Mouse (Mus musculus): ENCODE measurements at regions not wholly inside any gene's neighbourhood (a gene's known extent, or its start where the extent isn't known, plus 50 kb on each side); places are given as distances from the start of the nearest gene placed in this dataset.

DNA sequence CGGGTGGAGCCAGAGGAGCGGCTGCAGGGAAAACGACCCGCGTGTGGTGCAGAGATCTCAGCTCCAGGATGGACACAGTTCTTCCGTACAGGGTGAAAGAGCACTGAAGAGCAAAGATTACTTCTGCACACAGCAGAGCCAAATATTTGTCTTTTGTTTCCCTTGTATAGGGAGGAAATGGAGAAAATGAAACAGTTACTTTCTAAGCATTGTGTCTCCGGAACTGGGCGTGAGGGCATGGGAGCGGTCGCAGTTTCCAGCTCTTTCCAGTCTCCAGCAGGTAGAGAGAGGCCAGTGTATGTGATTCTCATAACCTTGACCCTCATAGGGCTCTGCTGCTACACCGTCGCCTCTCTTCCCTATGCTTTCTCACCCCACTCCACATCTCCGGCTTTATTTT is 105.1 kb upstream of the Gm10295 start:
- Histone ChIP-seq H3K27me3 (no peaks in the 10 kb centered on the region), H3K36me3 (no peaks in the 10 kb centered on the region), H3K4me3 (no peak overlapping the region), H3K4me1 (no peaks in the 10 kb centered on the region), H3K9me3 (no peaks in the 10 kb centered on the region), H3K27ac (no peak overlapping the region), H3K9ac (no peak overlapping the region), H3K4me2 (replicated peaks) (peak overlapping the region; percentile 28; the same call in 1 of the 2 replicates)
- WGBS: 78% methylated on average over 13 of the region's 13 CpGs
- no peak for ATAC-seq (ENCODE audit: low FRiP score, low read depth)

GRCm38 (mm10) chr7:71440330-71441240 is 89.3 kb upstream of the Gm10295 start:
- Histone ChIP-seq H3K4me1 (no peaks in the 10 kb centered on the region), H3K9ac (no peak overlapping the region), H3K4me3 (no peak overlapping the region), H3K27ac (no peak overlapping the region), H3K27me3 (no peaks in the 10 kb centered on the region), H3K36me3 (no peaks in the 10 kb centered on the region), H3K4me2 (replicated peaks) (no peak overlapping the region), H3K9me3 (no peaks in the 10 kb centered on the region)
- 62% methylated on average over 11 of the region's 11 CpGs for WGBS
- no peak for ATAC-seq (ENCODE audit: low FRiP score, low read depth)

GRCm38 (mm10) chr7:71425982-71426381 is 74.7 kb upstream of the Gm10295 start:
- no peaks in the 10 kb centered on the region for H3K36me3 ChIP-seq
- no peaks in the 10 kb centered on the region for H3K27me3 ChIP-seq
- ATAC-seq (ENCODE audit: low FRiP score, low read depth): no peak
- 20% methylated on average over 2 of the region's 2 CpGs for WGBS
- peaks cover 4% of the 10 kb centered on the region; the same call in 1 of the 2 replicates for H3K4me1 ChIP-seq
- H3K27ac ChIP-seq: no peak overlapping the region
- no peak overlapping the region for H3K4me2 ChIP-seq (replicated peaks)
- H3K9me3 ChIP-seq: no peaks in the 10 kb centered on the region
- H3K9ac ChIP-seq: no peak overlapping the region
- no peak overlapping the region for H3K4me3 ChIP-seq

DNA sequence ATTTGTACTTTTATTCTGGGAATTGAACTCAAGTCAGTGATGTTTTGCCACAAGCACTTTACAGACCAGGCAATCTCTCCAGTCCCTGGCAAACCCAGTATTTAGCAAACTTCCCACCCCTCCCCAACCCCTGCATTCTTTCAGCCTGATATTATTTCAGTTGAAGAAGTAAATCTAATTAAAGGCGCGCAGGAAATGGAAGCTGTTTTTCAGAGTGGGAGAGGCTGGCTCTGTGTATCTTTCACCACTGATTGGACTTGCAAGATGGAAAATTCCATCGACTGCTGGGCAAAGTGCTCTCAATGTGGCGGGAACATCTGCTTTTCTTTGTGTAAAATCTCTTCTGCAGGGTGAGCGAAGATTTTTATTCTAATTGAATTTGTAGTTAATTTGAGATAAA is 68.0 kb upstream of the Gm10295 start:
- no peak overlapping the region for H3K4me2 ChIP-seq (replicated peaks)
- no peak for ATAC-seq (ENCODE audit: low FRiP score, low read depth)
- no peak overlapping the region for H3K27ac ChIP-seq
- no peak overlapping the region for H3K4me3 ChIP-seq
- H3K27me3 ChIP-seq: peaks cover 3% of the 10 kb centered on the region; the same call in 1 of the 2 replicates
- 74% methylated on average over 5 of the region's 5 CpGs for WGBS
- H3K4me1 ChIP-seq: peaks cover 4% of the 10 kb centered on the region; the same call in 1 of the 2 replicates
- no peak overlapping the region for H3K9ac ChIP-seq
- no peaks in the 10 kb centered on the region for H3K9me3 ChIP-seq
- no peaks in the 10 kb centered on the region for H3K36me3 ChIP-seq

DNA sequence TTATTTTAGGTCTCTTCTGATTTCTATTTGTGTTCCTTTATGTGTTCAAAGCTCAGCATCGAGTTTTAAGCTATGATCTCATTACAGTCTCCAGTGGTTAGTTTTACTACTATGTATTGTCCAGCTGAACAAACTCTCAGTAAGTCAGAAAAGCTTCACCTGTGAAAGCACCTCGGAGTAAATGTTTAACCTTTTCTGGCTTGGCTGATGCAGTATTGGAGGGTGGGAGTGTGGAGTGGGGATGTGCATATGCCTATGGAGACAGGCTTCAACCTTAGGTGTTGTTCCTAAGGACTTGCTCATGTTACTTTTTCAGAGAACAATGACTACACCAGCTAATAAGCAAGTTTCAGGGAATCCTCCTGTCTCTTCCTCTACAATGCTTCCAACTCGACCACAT is 67.6 kb upstream of the Gm10295 start:
- no peak for ATAC-seq (ENCODE audit: low FRiP score, low read depth)
- Histone ChIP-seq H3K36me3 (no peaks in the 10 kb centered on the region), H3K4me3 (no peak overlapping the region), H3K9me3 (no peaks in the 10 kb centered on the region), H3K27me3 (peaks cover 3% of the 10 kb centered on the region; the same call in 1 of the 2 replicates), H3K4me2 (replicated peaks) (no peak overlapping the region), H3K4me1 (peaks cover 4% of the 10 kb centered on the region; the same call in 1 of the 2 replicates), H3K9ac (no peak overlapping the region), H3K27ac (no peak overlapping the region)
- 63% methylated on average over 3 of the region's 3 CpGs for WGBS

GRCm38 (mm10) chr7:71414756-71415155 is 63.5 kb upstream of the Gm10295 start:
- Histone ChIP-seq H3K9me3 (no peaks in the 10 kb centered on the region), H3K27ac (no peak overlapping the region), H3K36me3 (no peaks in the 10 kb centered on the region), H3K4me2 (replicated peaks) (no peak overlapping the region), H3K27me3 (peaks cover 14% of the 10 kb centered on the region), H3K4me3 (no peak overlapping the region), H3K4me1 (peaks cover 10% of the 10 kb centered on the region; the same call in 1 of the 2 replicates), H3K9ac (no peak overlapping the region)
- no peak for ATAC-seq (ENCODE audit: low FRiP score, low read depth)
- WGBS: 62% methylated on average over 2 of the region's 2 CpGs

GRCm38 (mm10) chr7:71413121-71413520 is 61.8 kb upstream of the Gm10295 start:
- H3K9ac ChIP-seq: no peak overlapping the region
- WGBS: 84% methylated on average over 6 of the region's 6 CpGs
- no peak for ATAC-seq (ENCODE audit: low FRiP score, low read depth)

GRCm38 (mm10) chr7:71412079-71412478 is 60.8 kb upstream of the Gm10295 start:
- H3K9ac ChIP-seq: no peak overlapping the region
- no peaks in the 10 kb centered on the region for H3K36me3 ChIP-seq
- peak overlapping the region; percentile 44 for H3K4me3 ChIP-seq
- H3K27ac ChIP-seq: no peak overlapping the region
- WGBS: 2% methylated on average over 12 of the region's 12 CpGs
- peaks cover 6% of the 10 kb centered on the region; the same call in 1 of the 2 replicates for H3K4me1 ChIP-seq
- peaks cover 20% of the 10 kb centered on the region for H3K27me3 ChIP-seq
- peak; percentile 73 for ATAC-seq (ENCODE audit: low FRiP score, low read depth)
- peak overlapping the region; percentile 68 for H3K4me2 ChIP-seq (replicated peaks)
- H3K9me3 ChIP-seq: no peaks in the 10 kb centered on the region

More at GRCm38 (mm10) chr7:71413121-71413520, 61.8 kb upstream of the Gm10295 start:
- no peak overlapping the region for H3K4me2 ChIP-seq (replicated peaks)
- H3K9me3 ChIP-seq: no peaks in the 10 kb centered on the region
- H3K36me3 ChIP-seq: no peaks in the 10 kb centered on the region
- no peak overlapping the region for H3K4me3 ChIP-seq
- H3K27me3 ChIP-seq: peaks cover 19% of the 10 kb centered on the region
- H3K27ac ChIP-seq: no peak overlapping the region
- peaks cover 10% of the 10 kb centered on the region; the same call in 1 of the 2 replicates for H3K4me1 ChIP-seq

DNA sequence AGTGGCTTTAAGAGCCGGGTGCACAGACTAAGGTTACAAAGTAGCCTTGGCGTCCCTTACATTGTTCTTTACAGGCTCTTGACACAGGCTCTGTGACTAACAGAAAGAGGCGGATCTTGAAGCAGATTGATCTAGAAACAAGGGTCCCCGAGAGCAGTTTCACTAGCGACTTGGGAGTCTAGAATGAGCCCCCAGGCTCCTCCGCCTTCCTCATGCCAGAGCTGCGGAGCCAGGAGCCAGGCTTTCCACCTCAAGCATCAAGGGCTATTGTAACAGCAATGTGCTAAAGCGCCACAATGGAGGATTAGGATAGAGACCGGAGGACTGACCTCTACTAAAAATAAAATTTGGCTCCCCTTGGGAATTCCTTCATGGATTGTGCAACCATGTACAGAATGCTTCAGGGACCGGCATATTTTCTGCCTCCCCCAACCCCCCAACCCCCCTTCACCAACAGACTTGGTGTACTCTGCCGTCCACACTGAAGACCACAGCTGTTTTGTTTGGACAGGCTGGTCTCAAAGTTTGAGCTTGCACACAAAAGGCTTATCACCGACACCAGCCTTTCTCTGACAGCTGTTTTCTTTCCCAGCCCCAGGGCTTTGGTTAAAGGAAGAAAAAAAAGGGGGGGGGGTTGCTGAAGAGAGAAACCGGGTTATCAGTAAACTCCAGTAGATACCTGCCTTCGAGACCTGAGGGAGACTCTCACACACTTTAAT is 60.2 kb upstream of the Gm10295 start:
- H3K9ac ChIP-seq: peak overlapping the region; percentile 50; the same call in 1 of the 2 replicates

DNA sequence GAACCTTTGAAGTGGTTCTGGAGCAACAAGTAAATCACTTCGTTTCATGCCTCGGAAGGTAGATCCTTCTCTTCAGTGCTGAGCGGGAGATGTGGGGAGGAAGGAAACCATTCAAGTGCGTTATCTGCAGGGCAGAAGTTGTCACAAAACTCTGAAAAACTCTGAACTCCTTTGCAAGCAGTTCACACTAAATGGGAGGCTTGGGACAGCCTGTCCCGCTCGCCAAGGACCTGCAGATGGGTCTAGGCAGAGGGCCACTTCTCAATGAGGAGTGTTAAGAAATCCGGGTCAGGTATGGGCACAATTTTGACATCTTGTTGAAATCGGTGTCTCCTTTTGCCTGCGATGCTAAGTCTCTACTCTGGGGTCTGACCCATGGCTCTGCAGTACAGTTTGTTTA is 58.6 kb upstream of the Gm10295 start:
- Histone ChIP-seq H3K9me3 (no peaks in the 10 kb centered on the region), H3K27me3 (peaks cover 20% of the 10 kb centered on the region), H3K27ac (no peak overlapping the region), H3K4me1 (peaks cover 6% of the 10 kb centered on the region; the same call in 1 of the 2 replicates), H3K36me3 (no peaks in the 10 kb centered on the region), H3K9ac (no peak overlapping the region), H3K4me3 (no peak overlapping the region), H3K4me2 (replicated peaks) (no peak overlapping the region)
- 71% methylated on average over 9 of the region's 9 CpGs for WGBS
- no peak for ATAC-seq (ENCODE audit: low FRiP score, low read depth)

More for the DNA sequence above, 60.2 kb upstream of the Gm10295 start:
- peak; percentile 86 for ATAC-seq (ENCODE audit: low FRiP score, low read depth)
- Histone ChIP-seq H3K36me3 (no peaks in the 10 kb centered on the region), H3K9me3 (no peaks in the 10 kb centered on the region), H3K27ac (0 out of 2 replicates have a peak overlapping the region, but pooled peaks have one; percentile 55), H3K4me3 (peak overlapping the region; percentile 44), H3K4me1 (peaks cover 6% of the 10 kb centered on the region; the same call in 1 of the 2 replicates), H3K27me3 (peaks cover 20% of the 10 kb centered on the region), H3K4me2 (replicated peaks) (peak overlapping the region; percentile 68)
- WGBS: 9% methylated on average over 14 of the region's 14 CpGs

GRCm38 (mm10) chr7:71409061-71409460 is 57.8 kb upstream of the Gm10295 start:
- ATAC-seq (ENCODE audit: low FRiP score, low read depth): no peak
- 53% methylated on average over 5 of the region's 5 CpGs for WGBS
- Histone ChIP-seq H3K9me3 (no peaks in the 10 kb centered on the region), H3K36me3 (no peaks in the 10 kb centered on the region), H3K4me3 (no peak overlapping the region), H3K27ac (no peak overlapping the region), H3K27me3 (peaks cover 17% of the 10 kb centered on the region; the same call in 1 of the 2 replicates), H3K9ac (no peak overlapping the region), H3K4me2 (replicated peaks) (no peak overlapping the region), H3K4me1 (peaks cover 6% of the 10 kb centered on the region; the same call in 1 of the 2 replicates)

DNA sequence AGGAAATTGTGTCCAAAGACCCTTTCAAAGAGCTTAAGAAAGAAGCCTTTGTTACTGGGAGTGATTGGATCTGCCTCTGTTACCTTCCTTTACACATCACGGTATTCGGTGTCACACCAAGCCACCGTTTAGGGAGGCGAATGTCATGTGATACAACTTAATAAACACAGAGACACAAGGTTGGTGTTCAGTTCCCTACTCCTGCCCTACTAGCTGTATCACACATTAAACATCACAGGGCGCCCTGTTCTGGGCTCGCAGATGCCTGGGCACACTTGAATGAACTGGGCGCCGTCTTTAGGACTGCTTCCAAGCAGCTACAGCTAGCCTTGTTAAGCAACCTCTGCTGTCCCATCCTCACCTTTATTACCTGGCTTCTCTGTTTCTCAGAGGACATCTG is 55.0 kb upstream of the Gm10295 start:
- 83% methylated on average over 8 of the region's 8 CpGs for WGBS

More for the DNA sequence above, 55.0 kb upstream of the Gm10295 start:
- H3K27me3 ChIP-seq: peaks cover 17% of the 10 kb centered on the region; the same call in 1 of the 2 replicates
- no peaks in the 10 kb centered on the region for H3K36me3 ChIP-seq
- H3K9ac ChIP-seq: no peak overlapping the region
- H3K9me3 ChIP-seq: no peaks in the 10 kb centered on the region
- no peak overlapping the region for H3K4me3 ChIP-seq
- H3K4me1 ChIP-seq: peaks cover 1% of the 10 kb centered on the region; the same call in 1 of the 2 replicates
- no peak for ATAC-seq (ENCODE audit: low FRiP score, low read depth)
- no peak overlapping the region for H3K27ac ChIP-seq
- H3K4me2 ChIP-seq (replicated peaks): no peak overlapping the region

Data from limb, embryonic 13.5 days (tissue).